Mouse (Mus musculus) adrenal gland (tissue): Measurements from ENCODE around the gene Pou3f1.

Experiments used
- intact Hi-C: fragments of 180-260 bp; cut with DNase I; formaldehyde crosslinking; loops from one replicate; pipeline ENCODE4 v1.15.1; 2025
- long read RNA-seq, 2 experiments: library from polyadenylated mRNA; unstranded; transcript quantifications; one replicate each; pipeline ENCODE4 v2.0.0; 2020; ENCODE audit warnings: borderline replicate concordance in 1 of 2; ENCODE audit not compliant: insufficient replicate concordance in 1 of 2

The Pou3f1 gene
- long read RNA-seq, experiment 1: 0 reads
- long read RNA-seq, experiment 2: 0 reads

DNA sequence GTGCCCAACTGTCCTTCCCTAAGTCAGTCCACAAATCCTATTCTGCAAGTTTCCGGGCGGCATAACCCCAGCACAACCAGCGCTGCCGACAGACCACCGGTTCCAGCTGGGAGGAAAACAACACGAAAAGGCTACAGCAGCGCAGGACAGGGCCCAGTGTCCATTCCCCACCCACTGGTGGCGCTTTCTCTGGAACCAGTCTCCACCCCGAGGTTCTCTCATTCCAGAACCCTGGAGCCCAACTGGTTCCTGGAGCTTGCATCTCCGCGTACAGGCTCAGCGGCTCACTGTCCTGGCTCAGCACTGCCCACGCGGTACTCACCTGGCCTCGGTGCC lies at the start of gene Pou3f1:
TSS of gene Pou3f1 (plus strand) at position 290 of the 336 bp plus-strand sequence.
- intact Hi-C loops: no loop called here

DNA sequence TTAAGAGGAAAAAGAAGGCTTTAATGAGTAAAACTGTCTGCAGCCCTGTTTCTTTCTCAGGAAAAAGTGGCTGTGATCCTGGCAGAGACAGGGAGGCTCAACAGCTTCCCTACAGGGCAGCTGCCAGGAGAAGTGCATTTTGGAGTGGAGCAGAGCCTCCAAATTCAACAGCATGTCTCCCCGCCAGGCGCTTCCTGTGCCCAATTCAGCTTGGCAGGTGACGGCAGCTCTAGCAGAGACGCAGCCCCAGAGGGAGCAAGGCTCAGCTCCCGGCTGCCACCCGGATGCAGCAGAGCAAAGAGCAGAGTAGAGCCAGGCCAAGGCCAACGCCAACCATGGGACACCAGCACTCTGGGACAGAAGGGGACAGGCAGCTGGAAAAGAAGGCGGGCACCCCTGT lies 49.4 kb upstream of the Pou3f1 start:
- intact Hi-C loops: no loop called here

DNA sequence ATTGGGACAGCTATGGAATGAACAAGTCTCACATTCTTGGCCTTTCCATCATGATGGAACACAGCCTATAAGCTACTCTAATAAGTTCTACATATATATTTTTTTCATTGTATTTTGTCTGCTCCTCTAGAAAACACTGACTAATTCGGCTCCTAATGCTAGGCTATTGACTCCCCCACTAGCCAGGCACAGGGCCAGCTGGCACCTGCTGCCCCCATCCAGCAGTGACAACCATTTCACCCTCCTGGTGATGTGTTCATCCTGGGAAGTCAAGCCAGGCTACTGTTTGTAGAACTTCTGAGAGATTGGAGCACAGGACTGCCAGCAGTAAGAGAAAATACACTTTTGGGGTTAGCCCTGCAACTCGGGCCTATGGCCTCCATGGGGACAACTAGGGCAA lies 46.5 kb upstream of the Pou3f1 start:
- intact Hi-C loops: no loop called here

DNA sequence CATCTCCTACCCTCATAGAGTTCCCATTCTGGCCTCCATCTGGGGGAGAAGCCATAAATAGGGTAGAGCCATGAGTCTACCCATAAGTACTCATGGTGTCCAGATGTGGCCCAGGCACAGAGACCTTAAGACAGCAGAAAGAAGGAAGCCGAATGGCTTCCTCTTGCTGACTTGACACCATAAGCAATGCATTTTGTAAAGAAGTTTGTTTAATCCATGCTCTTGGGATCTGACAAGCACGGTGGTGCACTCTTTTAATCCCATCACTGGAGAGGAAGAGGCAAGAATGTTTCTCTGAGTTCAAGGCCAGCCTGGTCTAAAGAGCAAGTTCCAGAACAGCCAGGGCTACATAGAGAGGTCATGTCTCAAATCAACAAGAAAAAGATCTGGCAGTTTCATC lies 45.9 kb upstream of the Pou3f1 start, which contains the start of gene 3100002H09Rik:
TSS of gene 3100002H09Rik (minus strand) at position 101 of the 400 bp plus-strand sequence.
- intact Hi-C loops: no loop called here

DNA sequence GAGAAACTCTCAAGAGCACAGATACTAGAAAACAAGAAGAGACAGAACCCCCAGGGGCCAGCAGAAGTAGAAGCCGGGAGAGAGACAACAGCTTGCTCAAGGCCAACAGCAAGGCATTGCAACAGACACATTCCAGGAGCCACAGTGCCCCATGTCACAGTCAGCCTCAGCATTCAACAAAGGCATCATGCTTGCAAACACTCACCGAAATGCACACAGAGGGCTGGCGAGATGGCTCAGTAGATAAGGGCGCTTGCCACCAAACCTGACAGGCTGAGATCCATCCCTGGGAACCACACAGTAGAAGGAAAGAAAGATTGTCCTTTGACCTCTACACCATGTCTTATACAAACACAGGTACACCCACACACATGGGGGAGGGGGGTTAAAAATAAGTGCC lies 44.8 kb upstream of the Pou3f1 start:
- intact Hi-C loops: no loop called here

DNA sequence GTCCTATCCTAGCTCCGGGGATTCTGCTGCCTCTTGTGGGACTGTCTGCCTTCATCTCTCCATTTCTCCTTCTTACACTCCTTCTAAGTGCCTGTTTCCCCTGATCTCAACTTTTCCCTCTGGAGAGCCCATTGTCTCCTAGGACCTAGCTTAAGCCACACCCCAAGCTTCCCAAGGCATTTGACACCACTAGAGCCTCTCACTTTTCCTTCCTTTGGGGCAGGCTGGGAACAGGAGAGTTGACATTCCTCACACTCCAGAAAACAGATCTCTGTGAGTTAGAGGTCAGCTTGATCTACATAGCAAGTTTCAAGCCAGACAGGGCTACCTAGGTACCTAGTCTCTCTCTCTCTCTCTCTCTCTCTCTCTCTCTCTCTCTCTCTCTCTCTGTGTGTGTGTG lies 42.4 kb upstream of the Pou3f1 start:
- intact Hi-C loops: no loop called here

DNA sequence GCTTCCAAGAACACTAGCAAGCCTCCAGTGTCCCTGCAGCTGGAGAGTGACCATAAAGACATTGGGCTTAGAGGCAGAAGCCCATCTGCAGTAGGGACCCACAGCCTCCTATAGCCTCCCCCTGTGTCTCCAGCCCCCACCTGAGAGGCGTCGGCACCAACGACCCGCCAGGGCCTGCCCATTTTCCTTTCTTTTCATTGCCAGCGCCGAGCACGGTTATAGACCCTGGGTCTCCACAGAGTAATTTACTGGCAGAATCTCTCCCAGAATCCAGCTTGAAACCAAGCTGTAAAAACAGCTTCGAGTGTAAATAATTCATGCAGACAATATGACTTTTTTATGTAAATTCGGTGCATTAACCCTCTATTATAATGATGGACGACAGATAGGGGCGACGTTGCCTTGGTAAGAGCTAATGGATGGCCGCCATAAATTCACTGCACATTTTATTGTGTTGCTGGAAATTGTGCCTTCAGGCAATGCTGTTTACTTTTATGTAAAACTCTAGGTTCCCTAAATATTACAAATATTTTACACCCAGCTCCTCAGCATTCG lies 41.1 kb upstream of the Pou3f1 start:
- intact Hi-C loops: no loop called here

DNA sequence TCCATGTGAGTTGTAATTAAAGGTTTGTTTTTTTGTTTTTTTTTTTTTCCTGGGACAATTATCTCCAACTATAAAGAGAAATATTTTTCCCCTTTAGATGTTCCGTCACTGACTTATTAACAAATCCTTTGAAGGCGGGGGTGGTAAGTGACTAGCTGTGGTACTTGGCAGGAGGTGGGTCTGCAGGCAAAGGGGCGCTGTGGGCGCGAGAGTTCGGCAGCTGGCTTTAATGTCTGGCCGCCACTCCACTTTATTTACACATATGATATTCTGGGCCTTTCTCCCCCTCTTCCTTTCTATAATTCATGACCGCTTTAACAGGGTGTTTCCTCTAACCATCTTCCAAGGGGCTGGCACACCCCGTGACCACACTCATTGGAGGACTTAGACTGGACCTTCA lies 40.6 kb upstream of the Pou3f1 start:
- intact Hi-C loops: no loop called here

DNA sequence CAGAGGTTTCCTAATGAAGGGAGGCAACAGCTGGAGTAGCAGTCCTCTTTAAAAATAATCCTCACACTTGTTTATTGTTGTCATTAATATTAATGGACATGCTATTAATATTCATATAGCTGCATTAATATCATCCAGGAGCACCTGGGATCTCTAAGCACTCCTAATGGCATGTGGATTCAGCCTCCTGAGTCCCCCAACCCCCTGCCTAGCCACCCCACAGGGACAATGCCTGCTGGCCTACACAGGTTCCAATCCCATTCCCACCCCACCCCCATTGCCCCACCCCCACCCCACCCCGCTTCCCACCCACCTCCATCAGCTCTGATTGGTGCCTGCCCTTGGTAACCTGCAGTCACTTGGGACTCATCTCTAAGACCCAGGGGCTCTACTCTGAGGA lies 40.0 kb upstream of the Pou3f1 start:
- intact Hi-C loops: no loop called here

DNA sequence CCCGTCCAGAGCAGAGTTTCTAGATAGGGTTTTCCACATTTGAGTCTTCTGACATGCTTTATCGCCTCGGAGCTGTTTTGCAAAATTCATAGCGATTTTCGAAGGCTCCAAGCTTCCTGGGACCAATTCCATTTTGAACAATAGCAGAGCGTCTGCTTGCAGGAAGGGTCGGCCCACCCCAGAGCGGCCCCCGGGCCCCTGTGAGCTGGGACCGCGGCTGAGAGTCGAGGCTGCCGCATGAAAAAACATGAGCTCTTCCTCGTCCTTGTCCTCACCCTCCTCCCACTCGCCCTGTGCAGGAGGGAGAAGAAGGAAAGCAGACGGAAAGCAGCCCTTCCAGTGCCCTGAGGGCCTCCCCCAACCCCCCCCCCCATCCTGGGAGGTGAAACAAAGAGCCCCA lies 38.0 kb upstream of the Pou3f1 start:
- intact Hi-C loops: no loop called here

DNA sequence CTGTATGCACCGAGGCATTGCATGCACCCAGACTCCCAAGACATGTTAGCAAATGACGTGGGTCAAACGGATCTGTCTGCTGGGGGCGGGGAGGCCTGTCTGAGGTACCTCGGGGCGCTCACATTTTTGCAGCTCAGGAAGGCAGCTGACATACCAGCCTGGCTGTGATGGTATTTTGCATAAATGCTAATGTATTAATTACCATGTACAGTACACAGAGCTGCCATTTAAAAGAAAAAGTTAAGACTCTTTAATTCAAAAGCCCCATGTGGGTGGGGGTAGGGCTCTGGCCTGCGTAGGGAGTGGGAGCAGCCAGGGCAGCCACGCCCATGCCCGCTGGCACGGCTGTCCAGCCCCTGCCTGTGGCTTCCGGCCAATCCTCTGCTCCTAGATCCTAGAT lies 35.2 kb upstream of the Pou3f1 start:
- intact Hi-C loops: no loop called here

DNA sequence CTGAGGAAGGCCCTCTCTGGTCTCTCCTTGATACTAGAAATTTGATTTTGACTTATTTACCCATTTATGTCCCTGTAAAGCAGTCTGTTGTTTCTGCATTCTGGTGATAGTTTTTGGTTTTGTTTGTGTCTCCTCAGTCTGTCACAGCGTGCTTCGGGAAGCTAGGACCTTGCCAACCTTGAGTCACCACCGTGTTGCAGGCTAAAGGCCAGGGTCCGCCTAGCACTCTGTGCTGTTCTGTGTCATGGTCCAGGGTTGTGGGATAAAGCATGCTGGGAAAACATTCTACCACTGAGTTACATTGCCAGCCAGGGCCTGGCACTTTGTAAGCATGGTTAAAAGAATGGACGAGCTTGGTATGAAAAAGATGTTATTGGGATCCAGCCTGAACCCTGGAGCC lies 34.0 kb upstream of the Pou3f1 start:
- intact Hi-C loops: no loop called here

DNA sequence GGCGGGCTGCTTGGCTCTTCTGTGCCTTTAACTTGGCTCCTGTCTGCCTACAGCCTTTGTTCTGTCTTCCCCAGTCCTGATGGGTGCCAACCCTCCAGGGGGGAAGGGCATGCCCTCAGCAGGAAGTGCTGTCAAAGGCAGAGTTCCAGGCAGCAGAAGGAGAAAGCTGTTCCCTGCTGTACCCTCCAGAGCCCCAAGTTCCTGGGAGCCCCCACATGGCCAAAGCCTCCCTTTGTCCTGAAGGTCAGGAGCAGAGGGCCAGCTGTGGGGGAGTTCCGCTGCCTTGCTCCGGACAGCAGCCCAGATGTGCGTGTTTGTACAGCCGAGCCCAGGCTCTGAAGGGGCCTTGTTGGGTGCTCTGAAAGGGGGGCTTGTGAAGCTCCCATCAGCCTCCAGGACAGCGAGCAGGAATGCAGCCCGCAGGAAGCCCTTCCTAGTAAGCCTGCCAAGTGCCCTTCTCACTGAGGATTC lies 32.5 kb upstream of the Pou3f1 start:
- intact Hi-C loops: no loop called here

DNA sequence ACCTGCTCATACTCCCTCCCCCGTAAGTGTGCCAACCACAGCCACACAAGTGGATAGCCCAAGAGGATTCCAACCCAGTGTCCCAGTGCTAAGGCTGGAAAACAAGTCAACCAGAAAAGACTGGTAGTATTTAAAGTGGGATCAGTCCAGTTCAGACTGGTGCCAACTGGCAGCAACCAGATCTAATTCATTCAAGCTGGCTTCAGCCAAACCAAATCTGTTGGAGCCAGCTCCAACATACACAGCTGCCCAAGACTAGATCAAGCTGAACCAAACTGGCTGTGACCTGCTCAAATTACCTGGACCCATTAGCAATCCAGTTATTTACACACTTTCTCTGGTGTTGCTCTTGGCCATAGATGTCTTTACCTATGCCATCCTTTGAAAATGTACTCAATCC lies 29.8 kb upstream of the Pou3f1 start:
- intact Hi-C loops: no loop called here

DNA sequence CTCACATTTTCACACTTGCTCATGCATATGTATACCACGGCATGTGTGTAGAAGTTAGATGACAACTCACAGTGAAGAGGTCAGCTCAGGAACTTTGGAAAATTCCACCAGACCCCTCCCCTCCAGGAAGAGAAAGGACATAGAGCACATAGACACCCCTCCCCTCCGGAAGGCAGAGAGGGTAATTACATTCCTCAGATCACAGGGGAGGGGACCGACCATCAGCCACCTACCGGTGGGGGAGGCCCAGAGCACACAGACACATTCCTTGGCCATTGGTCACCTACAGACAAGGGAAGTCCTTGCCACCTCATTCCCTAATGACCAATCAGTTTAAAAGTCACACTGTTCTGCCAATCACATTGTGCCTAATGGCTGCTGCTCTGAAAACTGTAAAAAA lies 25.2 kb upstream of the Pou3f1 start:
- intact Hi-C loops: no loop called here

DNA sequence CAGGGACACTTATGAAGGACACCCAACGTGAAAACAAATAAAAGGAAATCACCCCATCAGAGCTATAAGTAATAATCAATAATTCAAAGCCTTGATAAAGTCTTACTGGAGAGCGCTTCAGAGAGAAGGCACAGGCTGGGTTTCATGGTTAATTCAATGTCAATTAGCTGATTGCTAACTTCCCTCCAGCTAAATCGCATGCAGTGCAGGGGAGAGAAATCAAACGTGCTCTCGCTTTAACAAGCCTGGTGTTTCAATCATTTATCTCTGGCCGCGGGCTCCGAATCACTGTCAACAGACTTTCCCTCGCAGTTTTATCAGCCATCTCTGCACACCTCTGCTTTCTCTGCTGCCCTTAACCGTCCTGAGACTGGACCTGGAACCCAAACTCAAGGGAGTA lies 23.8 kb upstream of the Pou3f1 start:
- intact Hi-C loops: no loop called here

DNA sequence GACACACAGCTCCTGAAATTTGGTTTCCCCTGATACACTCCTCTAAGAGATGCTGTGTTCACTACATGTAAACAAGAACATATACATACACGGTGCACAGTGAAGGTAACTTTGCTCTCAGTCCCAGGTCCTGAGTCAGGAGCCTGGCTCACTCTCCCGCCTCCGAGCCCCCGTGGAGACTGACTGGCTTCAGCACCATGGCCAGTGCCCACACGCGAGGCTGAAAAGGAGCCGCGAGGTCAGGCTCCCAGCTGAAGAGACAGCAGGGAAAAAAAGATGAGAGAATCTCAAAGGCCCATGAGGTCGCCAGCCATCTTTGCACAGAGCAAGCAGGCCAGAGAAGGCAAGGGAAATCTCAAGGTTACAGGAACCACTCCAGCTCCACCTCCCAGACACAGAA lies 23.3 kb upstream of the Pou3f1 start:
- intact Hi-C loops: no loop called here

DNA sequence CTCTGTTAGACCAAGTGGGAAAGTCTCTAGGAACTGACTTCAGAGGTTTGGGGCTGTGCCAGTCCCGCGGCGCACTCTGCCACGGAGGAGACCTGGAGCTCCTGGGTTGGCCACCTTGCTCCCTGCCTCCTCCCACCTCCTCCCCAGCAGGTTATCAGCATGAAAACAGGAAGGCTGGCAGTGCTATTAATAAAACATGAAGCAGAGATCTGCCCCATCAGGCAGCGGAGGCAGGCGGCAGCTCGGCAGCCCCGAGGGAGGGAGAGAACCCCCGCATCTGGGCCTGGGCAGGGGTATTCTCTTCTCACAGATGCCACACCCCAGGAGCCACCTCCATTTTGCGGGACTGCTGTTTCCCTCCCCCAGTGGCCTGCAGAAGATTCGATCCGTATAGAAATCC lies 16.9 kb upstream of the Pou3f1 start:
- intact Hi-C loops: no loop called here

DNA sequence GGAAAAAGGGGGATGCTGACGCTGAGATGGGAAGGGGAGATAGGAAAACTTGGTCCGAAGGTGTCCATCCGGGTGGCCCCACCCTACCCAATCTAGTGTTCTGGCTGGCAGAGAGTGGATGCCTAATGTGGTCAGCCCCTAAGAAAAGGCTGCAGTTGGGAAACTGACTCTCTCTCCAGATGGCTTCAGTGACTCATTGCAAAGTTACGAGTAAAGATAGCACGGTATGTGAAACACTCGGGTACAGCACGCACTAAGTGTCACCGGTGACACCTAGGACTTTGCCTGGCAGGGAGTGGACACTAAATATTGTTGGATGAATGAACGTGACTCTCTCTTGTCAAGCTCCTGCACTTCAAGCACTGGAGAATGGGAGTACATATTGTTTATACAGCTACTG lies 12.7 kb upstream of the Pou3f1 start:
- intact Hi-C loops: no loop called here

DNA sequence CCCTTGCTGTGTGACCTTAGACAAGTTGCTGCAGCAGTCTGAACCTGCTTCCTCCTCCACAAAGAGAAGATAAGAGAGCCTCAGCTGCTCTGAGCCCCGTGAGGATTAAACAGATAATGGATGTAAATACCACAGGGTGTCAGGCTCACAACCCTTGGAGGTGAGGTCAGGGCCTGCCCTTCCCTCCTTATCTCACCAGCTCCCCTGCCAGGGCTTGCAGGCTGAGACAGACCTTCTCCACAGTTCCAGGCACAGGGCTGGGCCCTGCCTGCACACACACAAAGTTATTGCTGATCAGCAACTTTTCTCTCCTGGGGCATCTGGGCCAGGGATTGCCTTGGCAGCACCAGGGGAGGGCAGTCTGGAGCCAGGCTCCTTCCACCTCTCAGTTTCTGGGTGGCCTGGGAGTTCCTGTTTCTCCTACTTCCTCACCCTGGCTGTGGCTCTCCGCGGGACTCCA lies 11.6 kb upstream of the Pou3f1 start:
- intact Hi-C loops: no loop called here

DNA sequence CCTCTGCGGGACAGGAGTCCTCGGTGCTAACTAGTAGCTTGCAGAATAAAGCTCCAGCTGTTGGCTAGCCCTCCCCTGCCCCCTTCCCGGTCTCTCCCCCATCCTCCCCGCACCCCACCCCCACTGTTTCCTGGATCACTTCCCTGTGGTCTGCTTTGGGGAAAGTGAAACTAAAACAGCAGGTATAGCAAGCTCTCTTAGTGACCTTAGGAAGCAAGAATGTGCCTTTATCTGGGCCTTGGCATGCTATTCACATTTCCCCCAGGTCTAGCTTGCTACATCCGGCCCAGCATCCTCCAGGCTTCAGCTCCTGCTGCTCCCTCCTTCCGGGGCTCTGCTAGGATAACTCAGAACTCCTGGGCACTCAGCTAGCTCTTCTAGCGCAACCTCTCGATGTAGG lies 10.0 kb upstream of the Pou3f1 start:
- intact Hi-C loops: no loop called here

DNA sequence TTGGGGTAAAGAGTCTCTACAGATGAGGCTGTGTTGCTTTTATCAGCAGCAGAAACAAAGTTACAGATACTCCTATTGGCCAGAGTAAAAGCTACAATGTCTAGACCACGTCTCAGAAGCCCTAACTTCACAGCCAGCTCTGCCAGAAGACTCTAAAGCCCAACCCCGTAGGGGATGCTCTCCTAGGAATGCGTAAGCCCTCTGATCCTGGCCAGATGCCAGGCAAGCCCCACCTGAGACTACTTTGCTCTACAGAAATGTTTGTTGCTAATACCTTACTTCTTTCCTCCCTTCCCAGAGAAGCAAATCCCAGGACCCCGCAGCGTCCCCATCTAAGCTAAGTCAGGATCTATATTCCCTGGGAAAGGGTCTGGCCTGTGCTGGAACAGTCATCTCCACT lies 8.7 kb upstream of the Pou3f1 start:
- intact Hi-C loops: no loop called here

DNA sequence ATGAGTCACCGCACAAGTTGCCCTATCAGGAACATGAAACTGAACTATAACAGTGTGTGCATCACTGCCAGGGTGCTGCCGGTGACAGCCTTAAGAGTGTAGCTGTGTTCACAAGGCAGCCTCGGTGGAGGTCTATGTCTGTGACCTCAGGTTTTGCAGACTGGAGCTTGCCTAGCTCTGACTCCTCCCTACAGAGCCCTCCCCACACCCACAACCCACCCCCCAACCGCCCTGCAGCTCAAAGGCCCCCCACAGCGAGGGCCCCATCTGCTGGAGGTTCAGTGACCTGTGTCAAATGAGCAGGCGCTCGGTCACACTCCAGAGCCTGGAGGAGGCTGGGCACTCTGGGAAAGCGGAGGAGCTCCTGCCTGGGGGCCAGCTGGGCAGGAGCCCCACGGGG lies 3.7 kb upstream of the Pou3f1 start:
- intact Hi-C loops: no loop called here
